Mouse (Mus musculus): Measurements from ENCODE around the gene Gsta4. TPM values are rescaled to one million over a fixed set of nuclear protein-coding genes. Genes with fewer than 3 reads are reported as not detected.

The Gsta4 gene
- polyA plus RNA-seq, 1 experiment from 2014 or later, result 40.2 TPM

- H3K9me3 ChIP-seq, result no peaks in the 10 kb centered on the region
- ATAC-seq (ENCODE audit: low FRiP score, low read depth), result no peak
Measured at GRCm38 (mm10) chr9:78188910-78189309, 6.3 kb downstream of the Gsta4 start.

DNA sequence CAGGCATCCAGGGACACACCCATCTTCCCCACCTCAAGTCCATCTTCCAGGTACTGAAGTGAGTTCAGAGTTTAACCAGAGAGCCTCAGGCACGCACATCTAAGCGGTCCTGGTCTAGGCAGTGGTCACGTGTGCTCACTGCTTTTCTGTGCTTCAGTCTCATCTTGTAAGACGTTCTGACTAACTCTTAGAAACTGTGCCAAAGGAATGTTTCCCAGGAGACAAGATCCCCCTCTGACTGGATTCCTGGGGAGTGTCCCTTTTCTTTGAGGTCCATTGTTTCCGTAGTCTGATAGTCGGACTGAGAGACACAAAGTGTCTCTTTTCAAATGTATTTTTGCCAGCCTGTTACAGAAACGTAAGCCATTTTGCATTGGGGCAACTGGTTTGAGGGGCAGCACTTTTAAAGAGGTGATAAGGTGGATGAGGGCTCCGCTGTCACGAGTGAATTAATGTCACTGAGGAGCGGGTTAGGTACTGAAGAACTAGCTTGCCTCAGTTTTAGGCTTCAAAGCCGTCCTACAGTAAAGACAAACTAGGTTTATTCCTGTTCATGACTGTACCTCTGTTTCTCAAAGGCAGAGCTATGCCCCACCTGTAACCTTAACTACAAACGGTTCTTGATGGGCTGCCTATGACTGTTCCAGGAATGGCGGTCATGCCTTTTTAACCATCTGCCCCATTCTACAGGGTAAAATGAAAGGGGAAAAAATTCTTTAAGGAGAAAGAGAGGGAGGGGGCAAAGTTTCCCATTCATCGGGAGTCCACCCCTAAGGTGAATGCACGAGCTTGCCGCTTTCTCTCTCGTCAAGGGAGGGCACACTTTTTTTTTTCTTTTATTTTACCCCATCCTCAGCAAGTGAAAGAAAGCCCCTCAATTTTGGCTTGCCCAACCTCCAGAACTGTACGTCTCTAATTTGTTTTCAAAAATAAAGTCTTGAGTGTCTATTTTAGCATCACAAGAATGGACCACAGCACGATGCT, 8.4 kb downstream of the Gsta4 start:
- 0 out of 2 replicates have a peak, but pooled peaks cover 4% of the 10 kb centered on the region for H3K27me3 ChIP-seq (replicated peaks)
- peak overlapping the region; percentile 21; the same call in 1 of the 2 replicates for H3K4me3 ChIP-seq
- peaks cover 18% of the 10 kb centered on the region for H3K4me1 ChIP-seq
- peak overlapping the region; percentile 62 for H3K4me2 ChIP-seq (replicated peaks)
- H3K27ac ChIP-seq, result no peak overlapping the region
- WGBS, result 2% methylated on average over 19 of the region's 19 CpGs
- ATAC-seq (ENCODE audit: low FRiP score, low read depth), result no peak
- no peaks in the 10 kb centered on the region for H3K36me3 ChIP-seq
- peak overlapping the region; percentile 26; the same call in 1 of the 2 replicates for H3K9ac ChIP-seq
- no peaks in the 10 kb centered on the region for H3K9me3 ChIP-seq

More at GRCm38 (mm10) chr9:78188910-78189309, 6.3 kb downstream of the Gsta4 start:
- 0 out of 2 replicates have a peak, but pooled peaks cover 4% of the 10 kb centered on the region for H3K27me3 ChIP-seq (replicated peaks)
- no peaks in the 10 kb centered on the region for H3K36me3 ChIP-seq
- H3K4me3 ChIP-seq, result no peak overlapping the region
- H3K4me1 ChIP-seq, result peaks cover 18% of the 10 kb centered on the region
- WGBS, result 76% methylated on average over 8 of the region's 8 CpGs
- H3K9ac ChIP-seq, result no peak overlapping the region
- no peak overlapping the region for H3K4me2 ChIP-seq (replicated peaks)
- H3K27ac ChIP-seq, result no peak overlapping the region

DNA sequence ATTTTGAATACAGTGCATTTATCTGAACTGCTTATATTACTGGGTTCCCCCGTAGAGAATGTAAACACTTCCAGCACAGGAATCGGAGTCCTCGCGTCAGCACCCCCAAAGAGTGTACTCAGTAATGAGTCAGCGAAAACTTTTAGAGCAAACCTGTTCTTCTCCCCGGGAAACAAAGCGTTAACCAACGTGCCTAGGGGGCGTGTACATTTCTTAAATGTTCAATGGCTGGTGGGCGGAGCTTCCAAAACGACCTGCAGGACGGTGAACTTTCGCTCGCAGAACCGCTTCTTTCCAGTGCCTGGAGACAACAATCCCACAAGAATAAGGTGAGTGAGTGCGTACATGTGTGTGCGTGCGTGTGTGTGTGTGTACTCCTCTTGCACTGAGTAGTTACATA, 9.2 kb downstream of the Gsta4 start:
- H3K4me1 ChIP-seq, result peaks cover 18% of the 10 kb centered on the region
- under 1% methylated on average over 18 of the region's 18 CpGs for WGBS
- H3K4me2 ChIP-seq (replicated peaks), result peak overlapping the region; percentile 62
- no peak overlapping the region for H3K27ac ChIP-seq
- no peaks in the 10 kb centered on the region for H3K36me3 ChIP-seq
- no peak overlapping the region; the same call in 1 of the 2 replicates for H3K9ac ChIP-seq
- ATAC-seq (ENCODE audit: low FRiP score, low read depth), result peak; percentile 54
- H3K27me3 ChIP-seq (replicated peaks), result 0 out of 2 replicates have a peak, but pooled peaks cover 4% of the 10 kb centered on the region
- H3K4me3 ChIP-seq, result peak overlapping the region; percentile 21
- no peaks in the 10 kb centered on the region for H3K9me3 ChIP-seq

DNA sequence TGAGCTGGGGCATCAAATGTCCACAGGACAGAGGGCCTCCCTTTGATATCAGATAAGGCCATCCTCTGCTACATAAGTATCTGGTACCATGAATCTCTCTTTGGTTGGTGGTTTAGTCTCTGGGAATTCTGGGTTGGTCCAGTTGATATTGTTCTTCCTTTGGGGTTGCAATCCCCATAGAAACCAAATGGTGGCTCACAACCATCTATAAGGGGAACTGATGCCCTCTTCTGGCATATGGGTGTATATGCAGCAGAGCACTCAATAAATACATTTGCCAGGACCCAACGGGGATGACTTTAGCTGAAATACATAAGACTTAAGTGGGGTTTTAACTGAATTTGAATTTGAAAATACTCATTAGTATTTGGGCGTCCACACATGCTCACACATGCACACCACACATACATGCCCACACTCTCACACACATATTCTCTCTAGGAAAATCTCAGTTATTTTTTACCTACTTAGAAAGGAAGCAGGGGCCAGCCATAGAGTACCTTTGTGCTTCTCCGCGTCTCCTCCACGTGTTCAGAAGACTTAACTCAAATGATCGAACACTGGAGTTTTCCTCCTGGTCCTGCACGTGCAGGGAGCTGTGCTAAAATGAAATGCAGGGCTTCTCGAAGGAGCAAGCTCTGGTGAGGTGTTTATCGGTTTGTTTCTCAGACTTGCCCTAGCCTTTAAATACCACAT, 11.5 kb downstream of the Gsta4 start:
- Histone ChIP-seq H3K36me3 (no peaks in the 10 kb centered on the region), H3K4me3 (no peak overlapping the region), H3K9ac (no peak overlapping the region), H3K4me1 (peaks cover 18% of the 10 kb centered on the region), H3K4me2 (replicated peaks) (no peak overlapping the region), H3K9me3 (no peaks in the 10 kb centered on the region), H3K27ac (no peak overlapping the region), H3K27me3 (replicated peaks) (0 out of 2 replicates have a peak, but pooled peaks cover 4% of the 10 kb centered on the region)
- peak; percentile 31; the same call in 1 of the 2 replicates for ATAC-seq (ENCODE audit: low FRiP score, low read depth)
- 57% methylated on average over 9 of the region's 9 CpGs for WGBS

- 85% methylated on average over 11 of the region's 11 CpGs for WGBS
Measured at GRCm38 (mm10) chr9:78195034-78195433, 12.5 kb downstream of the Gsta4 start.

GRCm38 (mm10) chr9:78197801-78198200, 15.2 kb downstream of the Gsta4 start:
- H3K36me3 ChIP-seq, result no peaks in the 10 kb centered on the region
- no peaks in the 10 kb centered on the region for H3K4me1 ChIP-seq
- H3K4me2 ChIP-seq (replicated peaks), result no peak overlapping the region
- H3K27ac ChIP-seq, result no peak overlapping the region
- ATAC-seq (ENCODE audit: low FRiP score, low read depth), result no peak
- H3K27me3 ChIP-seq (replicated peaks), result no peaks in the 10 kb centered on the region
- no peak overlapping the region for H3K4me3 ChIP-seq
- WGBS, result 95% methylated on average over 9 of the region's 9 CpGs
- H3K9ac ChIP-seq, result no peak overlapping the region
- no peaks in the 10 kb centered on the region for H3K9me3 ChIP-seq

More at GRCm38 (mm10) chr9:78195034-78195433, 12.5 kb downstream of the Gsta4 start:
- H3K9ac ChIP-seq, result no peak overlapping the region
- no peak overlapping the region for H3K27ac ChIP-seq
- no peaks in the 10 kb centered on the region for H3K9me3 ChIP-seq
- H3K27me3 ChIP-seq (replicated peaks), result no peaks in the 10 kb centered on the region
- no peaks in the 10 kb centered on the region for H3K36me3 ChIP-seq
- no peak overlapping the region for H3K4me3 ChIP-seq
- no peak for ATAC-seq (ENCODE audit: low FRiP score, low read depth)
- H3K4me2 ChIP-seq (replicated peaks), result no peak overlapping the region
- H3K4me1 ChIP-seq, result peaks cover 18% of the 10 kb centered on the region

DNA sequence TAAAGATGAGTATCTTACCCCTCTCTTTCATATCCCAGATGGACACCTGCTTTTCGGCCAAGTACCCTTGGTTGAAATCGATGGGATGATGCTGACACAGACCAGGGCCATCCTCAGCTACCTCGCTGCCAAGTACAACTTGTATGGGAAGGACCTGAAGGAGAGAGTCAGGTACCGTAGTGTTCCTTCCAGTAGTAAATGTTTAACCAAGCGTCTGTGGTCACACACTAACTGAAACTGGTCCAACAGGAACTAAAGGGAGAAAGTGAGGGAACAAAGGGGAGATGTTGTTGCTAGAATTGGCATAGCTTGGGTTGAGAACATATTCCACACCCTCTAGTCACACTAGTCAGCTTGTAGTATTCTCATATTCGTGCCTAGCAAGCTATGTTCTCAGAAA, 21.6 kb downstream of the Gsta4 start:
- H3K27me3 ChIP-seq (replicated peaks), result no peaks in the 10 kb centered on the region
- WGBS, result 90% methylated on average over 6 of the region's 6 CpGs
- ATAC-seq (ENCODE audit: low FRiP score, low read depth), result no peak

GRCm38 (mm10) chr9:78208956-78209355, 26.4 kb downstream of the Gsta4 start:
- WGBS, result 81% methylated on average over 4 of the region's 4 CpGs
- H3K4me3 ChIP-seq, result no peak overlapping the region
- ATAC-seq (ENCODE audit: low FRiP score, low read depth), result no peak
- no peaks in the 10 kb centered on the region for H3K9me3 ChIP-seq
- no peaks in the 10 kb centered on the region for H3K36me3 ChIP-seq
- no peak overlapping the region for H3K4me2 ChIP-seq (replicated peaks)
- no peaks in the 10 kb centered on the region for H3K4me1 ChIP-seq
- H3K9ac ChIP-seq, result no peak overlapping the region
- no peak overlapping the region for H3K27ac ChIP-seq
- no peaks in the 10 kb centered on the region for H3K27me3 ChIP-seq (replicated peaks)

More for the DNA sequence above, 21.6 kb downstream of the Gsta4 start:
- Histone ChIP-seq H3K9me3 (no peaks in the 10 kb centered on the region), H3K4me2 (replicated peaks) (no peak overlapping the region), H3K4me3 (no peak overlapping the region), H3K36me3 (no peaks in the 10 kb centered on the region), H3K27ac (no peak overlapping the region), H3K9ac (no peak overlapping the region), H3K4me1 (no peaks in the 10 kb centered on the region)

- H3K4me1 ChIP-seq, result no peaks in the 10 kb centered on the region
- no peaks in the 10 kb centered on the region for H3K27me3 ChIP-seq (replicated peaks)
- no peak overlapping the region for H3K9ac ChIP-seq
- H3K4me3 ChIP-seq, result no peak overlapping the region
- 89% methylated on average over 3 of the region's 3 CpGs for WGBS
- ATAC-seq (ENCODE audit: low FRiP score, low read depth), result no peak
- no peaks in the 10 kb centered on the region for H3K36me3 ChIP-seq
- no peak overlapping the region for H3K4me2 ChIP-seq (replicated peaks)
- H3K27ac ChIP-seq, result no peak overlapping the region
- no peaks in the 10 kb centered on the region for H3K9me3 ChIP-seq
Measured at GRCm38 (mm10) chr9:78210079-78210478, 27.5 kb downstream of the Gsta4 start.

DNA sequence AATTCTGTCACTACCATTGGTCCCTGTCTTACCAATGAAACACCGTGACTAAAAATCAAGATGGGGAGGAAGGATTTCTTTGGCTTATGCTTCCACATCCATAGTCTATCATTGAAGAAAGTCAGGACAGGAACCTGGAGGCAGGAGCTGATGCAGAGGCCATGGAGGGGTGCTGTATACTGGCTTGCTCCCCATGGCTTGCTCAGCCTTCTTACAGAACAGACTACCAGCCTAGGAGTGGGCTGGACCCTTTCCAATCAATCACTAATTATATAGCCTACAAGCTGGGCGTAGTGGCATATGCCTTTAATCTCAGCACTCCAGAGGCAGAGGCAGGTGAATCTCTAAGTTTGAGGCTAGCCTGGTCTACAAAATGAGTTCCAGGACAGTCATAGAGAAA, 28.2 kb downstream of the Gsta4 start:
- H3K36me3 ChIP-seq, result no peaks in the 10 kb centered on the region
- no peak overlapping the region for H3K27ac ChIP-seq
- no peaks in the 10 kb centered on the region for H3K9me3 ChIP-seq
- no peak overlapping the region for H3K9ac ChIP-seq
- 94% methylated on average over 2 of the region's 2 CpGs for WGBS
- no peak for ATAC-seq (ENCODE audit: low FRiP score, low read depth)
- no peak overlapping the region for H3K4me3 ChIP-seq
- no peaks in the 10 kb centered on the region for H3K27me3 ChIP-seq (replicated peaks)
- H3K4me1 ChIP-seq, result no peaks in the 10 kb centered on the region
- no peak overlapping the region for H3K4me2 ChIP-seq (replicated peaks)

GRCm38 (mm10) chr9:78211521-78211920, 28.9 kb downstream of the Gsta4 start:
- ATAC-seq (ENCODE audit: low FRiP score, low read depth), result no peak
- WGBS, result 94% methylated on average over 3 of the region's 3 CpGs
- H3K36me3 ChIP-seq, result no peaks in the 10 kb centered on the region

More at GRCm38 (mm10) chr9:78211521-78211920, 28.9 kb downstream of the Gsta4 start:
- H3K4me1 ChIP-seq, result no peaks in the 10 kb centered on the region
- no peak overlapping the region for H3K4me2 ChIP-seq (replicated peaks)
- no peak overlapping the region for H3K27ac ChIP-seq
- no peak overlapping the region for H3K9ac ChIP-seq
- no peaks in the 10 kb centered on the region for H3K9me3 ChIP-seq
- H3K27me3 ChIP-seq (replicated peaks), result no peaks in the 10 kb centered on the region
- H3K4me3 ChIP-seq, result no peak overlapping the region
